ENCODE assay signal across 9 mouse cellular contexts in the genomic region with DNA sequence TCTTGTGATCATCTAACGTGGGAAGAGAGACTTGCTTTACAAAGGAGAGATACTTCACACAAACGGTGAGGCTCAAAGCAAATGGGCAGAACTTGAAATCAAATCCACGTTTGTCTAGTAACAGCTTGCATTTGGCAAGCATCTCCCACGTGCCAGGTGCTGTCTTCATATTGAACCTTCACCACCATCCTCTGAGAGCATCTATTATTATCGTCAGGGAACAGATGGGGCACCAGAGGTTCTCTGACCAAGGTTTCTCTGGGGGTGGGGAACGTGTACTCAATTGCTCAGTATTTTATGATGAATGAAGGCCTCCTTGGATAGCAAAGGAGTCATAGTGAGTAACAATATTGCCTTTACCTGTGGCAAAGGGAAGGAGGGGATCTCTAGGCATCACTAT.
"Had no signal": no experiment of that assay in that cellular context is flagged by ENCODE, and none has a peak within 500 bp of the region (broad histone marks: within the 10 kb centered on the region; RNA-seq: fewer than 3 reads in every experiment).

No protein-coding gene starts in this region.

- ATAC-seq: liver, embryonic 12.5 days had no signal

- DNase-seq: kidney, adult 9 months; kidney, postnatal 36 days; lung, embryonic 14.5 days; lung, postnatal 10 days; lung, postnatal 4 days; midbrain, embryonic 14.5 days; right cerebral cortex, postnatal 14 days; thymus, postnatal 36 days had no signal
